Mouse (Mus musculus) forebrain, embryonic 15.5 days (tissue): ENCODE data around the gene Rimbp3. TPM values are rescaled to one million over a fixed set of nuclear protein-coding genes. Genes with fewer than 3 reads are reported as not detected.

Experiments
- ATAC-seq: fragments of 200-750 bp; cut with Nextera tagmentation; replicated peaks from 2 replicates; pipeline ENCODE4 v1.8.0; 2017; ENCODE audit warnings: mild to moderate bottlenecking, moderate TSS enrichment, moderate library complexity
- H3K27ac ChIP-seq: fragments of 300-500 bp; sonication (generic); replicated peaks from 2 replicates; pipeline ENCODE4 v1.5.1; 2015; ENCODE audit warnings: mild to moderate bottlenecking, inconsistent platforms
- H3K27me3 ChIP-seq: fragments of 300-500 bp; sonication (generic); 2 replicates; pipeline ENCODE4 v1.6.1; 2015; ENCODE audit warnings: inconsistent platforms
- H3K36me3 ChIP-seq: fragments of 300-500 bp; sonication (generic); 2 replicates; pipeline ENCODE4 v1.6.1; 2015; ENCODE audit warnings: mild to moderate bottlenecking, inconsistent platforms
- H3K4me1 ChIP-seq: fragments of 300-500 bp; sonication (generic); 2 replicates; pipeline ENCODE4 v1.6.1; 2015; ENCODE audit warnings: inconsistent platforms
- H3K4me2 ChIP-seq: fragments of 300-500 bp; sonication (generic); replicated peaks from 2 replicates; pipeline ENCODE4 v1.6.1; 2015; ENCODE audit warnings: mild to moderate bottlenecking, inconsistent platforms
- H3K4me3 ChIP-seq: fragments of 300-500 bp; sonication (generic); 2 replicates; pipeline ENCODE4 v1.5.1; 2015; ENCODE audit warnings: mild to moderate bottlenecking, inconsistent platforms
- H3K9ac ChIP-seq: fragments of 300-500 bp; sonication (generic); replicated peaks from 2 replicates; pipeline ENCODE4 v1.6.1; 2015; ENCODE audit warnings: mild to moderate bottlenecking, inconsistent platforms
- H3K9me3 ChIP-seq: fragments of 300-500 bp; sonication (generic); 2 replicates; pipeline ENCODE4 v1.6.1; 2016; ENCODE audit warnings: inconsistent platforms
- WGBS: fragments of 180-500 bp; shearing (Covaris S2); methylation state at CpG from one replicate; pipeline ENCODE4 v1.1.7; 2015; ENCODE audit warnings: mixed read lengths; 5-methylcytosine and 5-hydroxymethylcytosine counted together
- polyA plus RNA-seq: library from polyadenylated mRNA; unstranded; fragments of >200 nt; fragmentation: Nextera tagmentation; extraction: Ambion mirVana; gene quantifications from 2 replicates; pipeline ENCODE4 v1.2.1, GENCODE M21; 2015

Rimbp3 gene
- polyA plus RNA-seq, 1 experiment from 2014 or later, result 1.7 TPM

- Histone ChIP-seq H3K4me1 (peaks cover 20% of the 10 kb centered on the region), H3K27ac (peak overlapping the region; percentile 73), H3K9me3 (no peaks in the 10 kb centered on the region), H3K4me3 (peak overlapping the region; percentile 91), H3K36me3 (no peaks in the 10 kb centered on the region), H3K4me2 (peak overlapping the region; percentile 57), H3K27me3 (no peaks in the 10 kb centered on the region), H3K9ac (peak overlapping the region; percentile 99)
- WGBS, result 7% methylated on average over 24 of the region's 24 CpGs
- ATAC-seq, result 0 out of 2 replicates have a peak, but pooled peaks have one; percentile 9
These were observed 8.1 kb upstream of the Rimbp3 start for GRCm38 (mm10) chr16:17200121-17200952.

DNA sequence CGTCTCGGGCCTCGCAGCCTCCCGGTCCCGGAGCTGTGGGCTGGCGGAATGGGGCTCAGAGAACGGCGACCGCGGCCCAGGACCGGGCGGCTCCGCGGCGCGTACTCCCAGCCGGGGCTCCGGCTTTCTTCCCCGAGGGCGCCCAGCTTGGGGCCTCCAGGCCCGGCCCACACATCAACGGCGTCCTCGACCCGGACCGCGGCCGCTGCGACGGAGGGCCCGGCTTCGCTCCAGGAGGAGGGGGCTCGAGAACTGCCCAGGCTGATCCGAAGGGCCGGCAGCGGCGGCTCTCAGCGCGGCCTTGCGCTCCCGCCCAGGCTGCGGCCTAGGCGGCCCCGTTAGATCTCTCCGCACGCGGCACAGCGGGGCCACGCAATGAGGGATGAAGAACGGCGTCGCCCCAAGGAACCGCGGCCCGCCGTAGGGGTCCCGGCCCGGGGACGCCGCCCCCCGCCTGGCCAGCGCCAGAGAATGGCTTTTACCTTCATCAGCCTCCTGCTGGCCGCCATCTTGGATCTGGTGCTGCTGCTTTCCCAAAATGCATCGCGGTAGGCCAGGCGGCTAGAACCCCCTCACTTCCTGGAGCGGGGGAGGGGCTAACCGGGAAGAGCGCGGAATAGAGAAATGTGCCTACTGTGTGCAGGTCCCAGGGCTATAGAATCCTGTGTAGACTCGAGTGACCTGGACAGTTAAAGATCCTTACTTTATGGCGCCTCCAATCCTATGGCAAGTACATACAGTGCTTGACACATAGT lies 7.3 kb upstream of the Rimbp3 start:
- Histone ChIP-seq H3K4me3 (peak overlapping the region; percentile 91), H3K9ac (peak overlapping the region; percentile 99), H3K36me3 (no peaks in the 10 kb centered on the region), H3K27me3 (no peaks in the 10 kb centered on the region), H3K27ac (peak overlapping the region; percentile 73), H3K4me2 (peak overlapping the region; percentile 57), H3K9me3 (no peaks in the 10 kb centered on the region), H3K4me1 (peaks cover 20% of the 10 kb centered on the region)
- WGBS, result under 1% methylated on average over 71 of the region's 72 CpGs
- ATAC-seq, result peak; percentile 90

DNA sequence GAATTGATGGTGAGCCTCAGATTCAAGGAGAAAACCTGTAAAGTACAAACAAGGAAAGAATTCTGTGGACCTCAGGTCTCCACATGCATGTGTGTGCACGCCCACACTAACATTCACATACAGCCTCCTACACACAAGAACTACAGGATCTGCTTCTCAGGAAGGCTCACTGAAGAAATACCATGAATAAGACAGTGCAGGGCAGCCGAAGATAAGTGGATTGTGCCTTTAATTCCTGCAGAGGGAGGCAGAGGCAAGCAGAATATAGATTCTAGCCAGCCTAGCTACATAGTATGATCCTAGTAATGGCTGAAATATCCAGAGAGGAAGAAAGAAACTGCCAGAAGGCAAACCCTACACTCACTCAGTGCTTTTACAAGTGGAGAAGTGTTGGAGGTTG lies 6.4 kb upstream of the Rimbp3 start:
- Histone ChIP-seq H3K4me2 (no peak overlapping the region), H3K36me3 (no peaks in the 10 kb centered on the region), H3K27ac (0 out of 2 replicates have a peak overlapping the region, but pooled peaks have one; percentile 2), H3K4me3 (no peak overlapping the region), H3K9me3 (no peaks in the 10 kb centered on the region), H3K4me1 (peaks cover 20% of the 10 kb centered on the region), H3K27me3 (no peaks in the 10 kb centered on the region), H3K9ac (no peak overlapping the region)
- WGBS, result 65% methylated on average over 2 of the region's 2 CpGs
- peak; percentile 32; the same call in 1 of the 2 replicates for ATAC-seq

- Histone ChIP-seq H3K9ac (no peak within 1 kb of the TSS), H3K9me3 (no peaks in the 10 kb centered on the region), H3K4me3 (peak within 1 kb of the TSS; percentile 91), H3K27me3 (no peaks in the 10 kb centered on the region), H3K4me1 (peaks cover 20% of the 10 kb centered on the region), H3K27ac (peak within 1 kb of the TSS; percentile 73; the same call in 1 of the 2 replicates), H3K4me2 (0 out of 2 replicates have a peak within 1 kb of the TSS, but pooled peaks have one; percentile 57), H3K36me3 (no peaks in the 10 kb centered on the region)
- no peak for ATAC-seq
- WGBS, result 92% methylated on average over 1 of the region's 1 CpGs
These were observed 5.9 kb upstream of the Rimbp3 start, which contains the start of gene Ube2l3 for GRCm38 (mm10) chr16:17202549-17202948. TSS of gene Ube2l3 (minus strand) at chr16:17202649.

DNA sequence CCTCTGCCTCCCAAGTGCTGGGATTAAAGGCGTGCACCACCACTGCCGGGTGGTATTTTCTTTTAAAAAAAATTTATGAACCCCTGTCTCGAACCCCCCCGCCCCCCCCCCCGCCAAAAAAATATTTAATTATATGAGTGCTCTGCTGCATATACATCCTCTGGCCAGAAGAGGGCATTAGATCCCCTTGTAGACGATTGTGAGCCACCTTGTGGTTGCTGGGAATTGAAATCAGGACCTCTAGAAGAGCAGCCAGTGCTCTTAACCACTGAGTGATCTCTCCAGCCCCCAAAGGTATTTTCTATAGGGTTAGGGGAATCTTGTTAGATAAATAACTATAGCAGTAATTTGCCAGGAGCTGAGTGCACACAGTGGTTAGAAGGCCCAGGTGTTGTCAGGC lies 3.4 kb upstream of the Rimbp3 start:
- Histone ChIP-seq H3K4me3 (no peak overlapping the region), H3K27ac (no peak overlapping the region), H3K27me3 (no peaks in the 10 kb centered on the region), H3K36me3 (no peaks in the 10 kb centered on the region), H3K4me2 (no peak overlapping the region), H3K9me3 (no peaks in the 10 kb centered on the region), H3K4me1 (peaks cover 22% of the 10 kb centered on the region), H3K9ac (no peak overlapping the region)
- no peak for ATAC-seq
- 4% methylated on average over 6 of the region's 6 CpGs for WGBS

- H3K4me3 ChIP-seq, result peak overlapping the region; percentile 59
- H3K9ac ChIP-seq, result peak overlapping the region; percentile 66
- ATAC-seq, result peak; percentile 3
- H3K4me1 ChIP-seq, result peaks cover 22% of the 10 kb centered on the region
- WGBS, result 1% methylated on average over 37 of the region's 37 CpGs
- peak overlapping the region; percentile 92 for H3K4me2 ChIP-seq
- H3K36me3 ChIP-seq, result no peaks in the 10 kb centered on the region
- H3K27me3 ChIP-seq, result no peaks in the 10 kb centered on the region
- H3K27ac ChIP-seq, result peak overlapping the region; percentile 91
- no peaks in the 10 kb centered on the region for H3K9me3 ChIP-seq
These were observed 1.1 kb downstream of the Rimbp3 start for GRCm38 (mm10) chr16:17209404-17209960.

GRCm38 (mm10) chr16:17209981-17210838 lies 1.8 kb downstream of the Rimbp3 start:
- 10% methylated on average over 48 of the region's 48 CpGs for WGBS
- peak overlapping the region; percentile 59 for H3K4me3 ChIP-seq
- H3K36me3 ChIP-seq, result no peaks in the 10 kb centered on the region
- H3K27ac ChIP-seq, result peak overlapping the region; percentile 91; the same call in 1 of the 2 replicates
- peak overlapping the region; percentile 92 for H3K4me2 ChIP-seq
- H3K9me3 ChIP-seq, result no peaks in the 10 kb centered on the region
- H3K4me1 ChIP-seq, result peaks cover 22% of the 10 kb centered on the region
- H3K27me3 ChIP-seq, result no peaks in the 10 kb centered on the region
- peak; percentile 76 for ATAC-seq
- peak overlapping the region; percentile 66 for H3K9ac ChIP-seq

- H3K4me1 ChIP-seq, result no peaks in the 10 kb centered on the region
- no peaks in the 10 kb centered on the region for H3K9me3 ChIP-seq
- no peak overlapping the region for H3K4me3 ChIP-seq
- H3K36me3 ChIP-seq, result no peaks in the 10 kb centered on the region
- no peak overlapping the region for H3K9ac ChIP-seq
- H3K4me2 ChIP-seq, result no peak overlapping the region
- 66% methylated on average over 8 of the region's 8 CpGs for WGBS
- H3K27ac ChIP-seq, result no peak overlapping the region
- H3K27me3 ChIP-seq, result no peaks in the 10 kb centered on the region
- no peak for ATAC-seq
These were observed 8.7 kb downstream of the Rimbp3 start for GRCm38 (mm10) chr16:17216934-17217633.

DNA sequence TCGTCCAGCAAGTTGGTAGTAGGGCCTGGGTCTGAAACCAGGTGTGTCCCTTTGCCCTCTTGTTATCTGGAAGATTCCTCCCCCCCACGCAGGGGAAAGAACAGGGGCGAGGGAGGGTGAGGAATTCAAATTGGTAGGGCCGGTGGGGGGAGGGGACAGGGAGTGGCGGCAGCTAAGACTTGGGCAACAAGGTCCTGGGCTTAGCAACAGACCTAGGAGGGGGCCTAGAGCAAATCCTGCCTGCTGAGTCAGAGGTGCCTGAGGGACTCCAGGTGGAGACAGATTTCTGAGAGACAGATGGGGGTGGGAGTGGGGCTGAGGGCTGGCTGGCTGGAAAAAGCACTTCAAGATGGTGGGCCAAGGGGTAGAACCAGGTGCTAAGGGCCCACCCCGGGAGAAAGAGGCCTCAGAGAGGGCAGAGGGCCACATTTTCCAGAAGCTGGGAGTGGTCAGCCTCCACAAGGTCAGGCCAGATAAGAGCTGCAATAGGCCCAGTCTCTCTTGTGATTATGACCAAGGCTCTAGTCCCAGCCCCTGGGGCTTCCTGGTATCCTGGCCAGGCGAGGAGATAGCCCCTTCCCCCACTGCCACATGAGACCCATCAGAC lies 11.8 kb downstream of the Rimbp3 start:
- Histone ChIP-seq H3K4me1 (no peaks in the 10 kb centered on the region), H3K4me2 (no peak overlapping the region), H3K9me3 (no peaks in the 10 kb centered on the region), H3K36me3 (no peaks in the 10 kb centered on the region), H3K27ac (no peak overlapping the region), H3K9ac (no peak overlapping the region), H3K4me3 (no peak overlapping the region), H3K27me3 (no peaks in the 10 kb centered on the region)
- 44% methylated on average over 7 of the region's 7 CpGs for WGBS
- no peak for ATAC-seq

GRCm38 (mm10) chr16:17222197-17222596 lies 13.8 kb downstream of the Rimbp3 start:
- H3K27ac ChIP-seq, result no peak overlapping the region
- no peaks in the 10 kb centered on the region for H3K4me1 ChIP-seq
- WGBS, result 35% methylated on average over 25 of the region's 25 CpGs
- H3K36me3 ChIP-seq, result no peaks in the 10 kb centered on the region
- H3K27me3 ChIP-seq, result no peaks in the 10 kb centered on the region
- no peak overlapping the region for H3K4me2 ChIP-seq
- no peak overlapping the region for H3K9ac ChIP-seq
- peak; percentile 100 for ATAC-seq
- no peaks in the 10 kb centered on the region for H3K9me3 ChIP-seq
- no peak overlapping the region for H3K4me3 ChIP-seq
